Mouse (Mus musculus) stomach, postnatal 0 days (tissue): ENCODE measurements at regions not wholly inside any gene's neighbourhood (a gene's known extent, or its start where the extent isn't known, plus 50 kb on each side); places are given as distances from the start of the nearest gene placed in this dataset.

Source experiments
- CTCF ChIP-seq: IDR thresholded peaks from 2 replicates; pipeline ENCODE4 v1.5.1; 2016; ENCODE audit warnings: antibody characterized with exemption, low read depth, mild to moderate bottlenecking, moderate library complexity
- EP300 ChIP-seq: optimal IDR thresholded peaks from 2 replicates; pipeline ENCODE3; 2016; ENCODE audit warnings: antibody characterized with exemption

DNA sequence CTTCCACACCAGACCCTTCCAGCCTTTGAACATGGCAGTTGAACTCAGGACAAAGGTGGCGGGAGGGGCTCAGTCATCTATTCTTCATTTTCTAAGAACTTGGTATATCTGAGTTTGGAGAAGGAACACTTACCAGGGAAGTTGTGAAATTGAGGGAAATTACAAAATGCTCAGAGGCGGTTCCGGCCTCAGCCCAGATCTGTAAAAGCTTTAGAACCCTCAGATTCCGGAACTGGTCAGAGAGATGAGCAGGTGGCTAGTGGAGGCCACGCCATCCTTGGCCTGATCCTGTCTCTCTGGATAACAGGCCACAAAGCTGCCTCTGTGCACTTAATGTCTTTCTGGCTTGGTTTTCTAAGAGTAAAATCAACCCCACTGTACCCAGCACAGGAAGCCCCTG lies 145.6 kb upstream of the Spdye4c start:
- TF ChIP-seq CTCF (no peak), EP300 (no peak)
